Mouse (Mus musculus) left cerebral cortex, adult 2 months (tissue): ENCODE measurements around the gene Tbc1d30. TPM values are rescaled to one million over a fixed set of nuclear protein-coding genes. Genes with fewer than 3 reads are reported as not detected.

Experiments
- DNase-seq, 2 experiments: peaks; one replicate each; pipeline ENCODE4 v3.0.0; 2021 to 2022; ENCODE audit warnings: low spot score in 2 of 2, mixed read lengths in 1 of 2; ENCODE audit errors: extremely low spot score in 1 of 2
- H3K27ac ChIP-seq: fragments of 200-600 bp; 2 replicates; pipeline ENCODE4 v1.8.1; 2022
- H3K4me3 ChIP-seq: fragments of 200-600 bp; 2 replicates; pipeline ENCODE4 v1.8.1; 2022
- CTCF ChIP-seq: fragments of 200-600 bp; IDR thresholded peaks from 2 replicates; pipeline ENCODE4 v1.8.1; 2022; ENCODE audit warnings: antibody characterized with exemption, mild to moderate bottlenecking, moderate library complexity
- intact Hi-C: fragments of 180-260 bp; cut with DNase I; formaldehyde crosslinking; loops from one replicate; pipeline ENCODE4 v1.15.1; 2025
- total RNA-seq, 2 experiments: library from RNA; stranded (reverse); gene quantifications; 2 replicates each; pipeline ENCODE4 v1.2.3; 2021

Tbc1d30 gene
- total RNA-seq, 2 experiments from 2014 or later = 88.1 to 91.0 TPM

DNA sequence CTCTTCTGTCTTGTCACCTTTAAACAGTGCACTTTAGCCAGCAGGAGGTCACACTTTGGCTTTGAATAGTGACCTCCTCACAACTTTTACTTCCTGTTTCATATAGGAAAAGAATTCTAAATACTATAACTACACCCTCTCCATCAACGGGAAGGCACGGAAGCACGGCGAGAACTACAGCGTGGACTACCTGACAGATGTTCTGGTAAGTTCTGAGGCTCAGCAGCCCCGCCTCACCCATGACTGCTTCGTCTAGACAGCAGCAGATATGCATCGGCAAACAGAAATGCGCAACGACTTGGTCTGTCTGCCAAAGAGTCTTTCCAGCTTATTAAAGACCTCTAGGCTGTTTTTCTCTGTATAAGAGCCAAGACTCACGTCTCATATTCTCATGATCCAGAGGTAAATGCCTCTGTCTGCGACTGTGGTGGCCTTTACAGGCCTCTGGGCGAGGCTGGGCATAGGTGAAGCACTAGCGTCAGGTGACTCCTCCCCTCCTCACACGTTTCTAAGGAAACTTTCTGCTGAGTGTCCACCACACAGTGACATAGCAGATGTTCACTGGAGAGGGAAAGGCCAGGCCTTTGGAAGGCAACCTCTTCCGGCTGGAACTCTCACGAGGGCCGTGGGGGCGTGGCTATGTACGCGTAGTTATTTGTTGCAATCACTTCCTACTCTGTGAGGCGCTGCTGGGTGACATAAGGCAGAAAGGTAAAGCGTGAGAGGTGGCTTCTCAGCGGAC is 25.6 kb upstream of the Tbc1d30 start:
- TF ChIP-seq CTCF = no peak

DNA sequence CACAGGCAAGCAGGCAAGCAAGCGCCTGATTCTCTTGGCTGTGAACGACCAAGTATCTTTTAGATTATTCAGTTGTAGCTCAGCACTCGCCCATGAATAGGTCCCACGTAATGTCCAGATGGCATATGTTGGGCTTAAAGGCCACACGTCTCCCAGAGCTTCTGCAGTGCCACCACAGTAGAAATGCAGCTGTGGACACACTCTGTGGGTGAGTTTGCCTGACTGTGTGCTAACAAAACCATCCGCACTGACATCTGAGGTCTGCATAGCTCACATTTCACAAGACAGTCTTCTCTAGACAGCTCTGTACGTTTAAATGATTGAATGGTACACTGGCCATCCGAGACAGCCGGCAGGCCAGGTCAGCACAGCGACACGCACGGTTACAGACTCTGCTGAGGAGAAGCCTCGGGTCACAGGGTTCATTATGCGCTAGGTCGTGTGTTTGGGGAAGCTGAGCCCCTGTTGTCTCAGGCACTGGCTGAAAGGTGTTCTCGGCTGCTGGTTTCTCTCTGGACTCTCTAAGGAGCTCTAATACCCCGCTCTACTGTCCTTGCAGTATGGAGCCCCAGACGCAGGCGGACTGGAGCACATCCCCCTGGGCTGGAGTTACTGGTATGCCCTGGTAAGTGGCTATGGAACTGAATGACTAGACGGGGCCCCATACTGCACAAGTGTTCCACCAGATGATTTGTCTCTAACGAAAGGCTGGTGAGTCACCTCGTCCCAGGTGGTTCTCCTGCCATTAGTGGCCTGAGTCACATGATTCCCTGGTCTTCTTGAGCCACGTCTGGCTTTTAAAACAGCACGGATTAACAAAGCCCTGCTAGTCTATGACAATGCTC is 24.8 kb upstream of the Tbc1d30 start:
- Histone ChIP-seq H3K4me3 (no peak overlapping the region), H3K27ac (no peak overlapping the region)
- no peak for DNase-seq
- intact Hi-C loops = no loop called here
- no peak for TF ChIP-seq CTCF

More for the DNA sequence above, 25.6 kb upstream of the Tbc1d30 start:
- intact Hi-C loops = no loop called here
- Histone ChIP-seq H3K27ac (no peak overlapping the region), H3K4me3 (no peak overlapping the region)
- no peak for DNase-seq

DNA sequence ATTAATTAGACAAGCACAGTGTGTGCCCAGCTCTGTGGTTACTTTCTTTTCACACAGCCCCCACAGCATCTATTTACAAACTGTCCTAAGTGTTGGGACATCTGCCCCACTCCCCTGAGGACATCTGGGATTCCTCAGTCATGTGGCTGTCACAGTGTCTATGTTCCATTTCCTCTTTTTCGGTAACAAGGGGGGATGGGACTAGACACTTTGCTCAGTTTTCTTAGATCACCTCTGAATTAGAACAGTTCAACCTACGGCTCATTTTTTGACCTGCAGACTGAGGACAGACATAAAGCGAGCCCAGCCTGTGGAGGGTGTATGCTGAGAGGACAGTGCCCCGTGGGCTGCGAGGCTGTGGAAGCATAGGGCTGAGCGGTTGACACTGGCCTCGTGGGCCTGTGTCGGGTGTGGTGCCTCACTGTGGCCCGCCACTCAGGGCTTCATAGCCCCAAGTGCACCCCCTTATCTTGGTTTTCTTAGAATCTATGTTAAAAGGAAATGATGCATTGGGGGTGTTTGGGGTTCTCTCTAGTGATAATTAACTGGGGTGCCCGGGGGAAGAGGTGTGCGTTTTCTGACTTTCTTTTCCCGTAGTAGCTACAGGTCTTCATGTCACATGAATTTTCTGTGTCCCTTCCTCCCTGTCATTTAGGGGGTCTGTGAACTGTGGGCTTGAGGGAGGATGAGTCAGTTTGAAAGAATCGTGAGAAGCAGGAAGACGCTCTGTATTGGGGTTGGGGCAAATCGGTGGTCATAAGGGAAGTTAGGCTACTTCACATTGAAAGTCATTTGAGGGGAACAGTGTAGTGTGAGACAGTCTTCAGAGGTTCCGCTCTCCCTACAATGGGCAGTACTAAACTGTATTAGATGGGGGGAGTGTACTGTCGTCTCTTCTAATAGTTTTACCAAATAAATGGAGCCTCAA is 23.9 kb upstream of the Tbc1d30 start:
- no peak overlapping the region for H3K27ac ChIP-seq
- no peak for DNase-seq
- intact Hi-C loops = no loop called here
- no peak for TF ChIP-seq CTCF
- no peak overlapping the region for H3K4me3 ChIP-seq

DNA sequence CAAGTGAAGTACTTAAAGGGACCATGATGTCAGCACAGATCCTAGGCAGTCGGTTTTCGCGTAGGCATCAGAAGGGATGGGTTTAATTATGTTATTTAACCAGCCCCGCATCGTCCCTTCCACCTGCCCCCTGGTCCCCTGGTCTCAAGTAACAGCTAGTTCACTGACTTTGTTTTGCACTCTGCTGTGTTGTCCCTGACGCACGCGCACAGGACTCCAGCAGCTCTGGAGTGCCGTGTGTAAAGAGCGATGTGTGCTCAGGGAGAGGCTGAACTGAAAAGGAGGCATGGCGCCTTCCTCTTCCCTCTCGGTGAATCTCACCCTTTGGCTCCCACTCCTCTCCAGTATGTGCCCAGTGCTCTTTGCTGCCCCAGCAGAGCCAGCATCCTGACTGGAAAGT is 22.9 kb upstream of the Tbc1d30 start:
- no peak overlapping the region for H3K27ac ChIP-seq
- no peak for DNase-seq
- no peak for TF ChIP-seq CTCF
- no peak overlapping the region for H3K4me3 ChIP-seq
- intact Hi-C loops = no loop called here

DNA sequence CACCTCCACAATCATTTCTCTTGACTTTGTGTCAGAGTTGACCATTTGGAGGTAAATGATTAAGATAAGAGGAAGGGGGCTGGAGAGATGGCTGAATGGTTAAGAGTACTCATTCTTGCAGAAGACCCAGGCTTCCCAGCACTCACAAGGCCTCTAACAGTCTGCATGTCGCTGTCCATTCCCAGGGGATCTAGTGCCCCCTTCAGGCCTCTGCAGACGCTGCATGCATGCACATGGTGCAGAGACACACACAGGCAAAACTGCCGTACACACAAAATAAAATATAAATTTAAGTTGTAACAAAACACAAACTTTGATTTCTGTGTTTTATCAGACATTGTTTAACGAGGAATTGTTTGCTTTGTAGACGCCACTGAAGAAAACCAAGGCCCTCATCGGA is 19.7 kb upstream of the Tbc1d30 start:
- intact Hi-C loops = no loop called here
- Histone ChIP-seq H3K27ac (no peak overlapping the region), H3K4me3 (no peak overlapping the region)
- peak; percentile 50 for TF ChIP-seq CTCF
- DNase-seq = no peak

- intact Hi-C loops = no loop called here
- TF ChIP-seq CTCF = no peak
- Histone ChIP-seq H3K27ac (no peak overlapping the region), H3K4me3 (no peak overlapping the region)
- DNase-seq = no peak
Measured at GRCm38 (mm10) chr10:121368783-121369465, 17.8 kb upstream of the Tbc1d30 start.

- Histone ChIP-seq H3K4me3 (no peak overlapping the region), H3K27ac (no peak overlapping the region)
- DNase-seq = no peak
- TF ChIP-seq CTCF = no peak
- intact Hi-C loops = no loop called here
Measured at GRCm38 (mm10) chr10:121367780-121368179, 16.7 kb upstream of the Tbc1d30 start.

DNA sequence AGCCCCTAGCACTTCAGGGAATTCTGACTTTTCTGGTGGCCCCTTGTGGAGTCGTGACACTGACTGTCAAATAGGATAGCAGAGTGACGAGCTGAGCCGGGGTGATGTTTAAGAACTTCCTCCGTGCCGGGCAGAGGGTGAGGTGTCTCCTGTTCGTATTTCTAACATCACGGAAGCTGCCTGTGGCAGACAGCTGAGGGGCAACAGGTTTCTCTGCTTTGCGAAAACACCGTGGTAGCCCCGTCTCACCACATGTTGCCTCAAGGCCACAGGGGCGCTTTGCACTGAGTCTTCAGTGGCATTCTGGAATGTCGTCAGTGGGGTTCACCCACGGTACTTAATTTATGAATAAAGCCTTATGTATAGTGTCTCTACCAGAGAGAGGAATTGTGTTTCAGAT is 16.2 kb upstream of the Tbc1d30 start:
- H3K27ac ChIP-seq = no peak overlapping the region
- intact Hi-C loops = no loop called here
- no peak for DNase-seq
- H3K4me3 ChIP-seq = no peak overlapping the region
- TF ChIP-seq CTCF = no peak

- intact Hi-C loops = no loop called here
- Histone ChIP-seq H3K4me3 (peak overlapping the region; percentile 82), H3K27ac (peak overlapping the region; percentile 86)
- DNase-seq = no peak
- TF ChIP-seq CTCF = no peak
Measured at GRCm38 (mm10) chr10:121365781-121366272, 14.7 kb upstream of the Tbc1d30 start.

DNA sequence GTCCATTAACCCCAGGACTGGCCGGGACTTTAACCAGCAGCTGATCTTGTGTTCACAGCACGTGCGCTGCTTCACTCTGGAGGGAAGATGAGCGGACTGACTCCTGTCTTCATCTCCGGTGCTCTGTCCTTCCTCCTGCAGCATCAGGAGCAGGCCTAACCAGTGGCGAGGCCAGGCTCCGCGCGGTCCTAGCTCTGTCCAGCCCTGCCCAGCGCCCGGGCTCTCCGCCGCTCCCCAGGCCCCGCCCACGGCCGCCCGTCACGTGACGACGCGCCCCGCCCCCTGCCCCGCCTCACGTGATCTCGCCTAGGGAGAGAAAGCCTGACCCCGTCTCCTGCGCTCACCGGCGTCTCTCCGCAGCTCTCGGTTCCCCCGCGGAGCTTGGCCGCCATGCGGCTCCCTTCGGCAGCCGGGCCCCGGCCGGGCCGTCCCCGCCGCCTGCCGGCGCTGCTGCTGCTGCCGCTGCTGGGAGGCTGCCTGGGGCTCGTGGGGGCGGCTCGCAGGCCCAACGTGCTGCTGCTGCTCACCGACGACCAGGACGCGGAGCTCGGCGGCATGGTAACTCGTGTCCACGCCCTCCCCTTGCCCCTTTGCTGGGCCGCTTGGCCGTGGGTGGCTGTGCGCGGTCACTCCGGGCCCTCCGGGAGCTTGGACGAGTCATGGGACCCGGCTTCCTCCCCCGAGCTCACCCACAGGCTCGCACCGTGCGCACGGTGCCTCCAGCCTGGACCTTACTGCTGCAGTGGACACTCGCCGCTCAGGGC is 13.9 kb upstream of the Tbc1d30 start, which contains the start of gene Gns:
Gns (plus strand) TSS at position 290 of the 764 bp plus-strand sequence.
- H3K4me3 ChIP-seq = peak within 1 kb of the TSS; percentile 82
- H3K27ac ChIP-seq = peak within 1 kb of the TSS; percentile 86
- DNase-seq = peak; percentile 85
- intact Hi-C loops = no loop called here
- TF ChIP-seq CTCF = no peak; the same call in 1 of the 2 replicates
